Mouse (Mus musculus) heart, embryonic 16.5 days (tissue): ENCODE data around the gene Git1. TPM values are rescaled to one million over a fixed set of nuclear protein-coding genes. Genes with fewer than 3 reads are reported as not detected.
A peak's percentile ranks its signal among the peaks of the same experiment; 100 is the strongest.

Source experiments
- ATAC-seq: fragments of 200-750 bp; cut with Nextera tagmentation; replicated peaks from 2 replicates; pipeline ENCODE4 v1.8.0; 2017; ENCODE audit warnings: moderate number of reproducible peaks; ENCODE audit not compliant: insufficient read depth, low FRiP score; ENCODE audit errors: extremely low read depth
- H3K27ac ChIP-seq: fragments of 300-500 bp; sonication (generic); 2 replicates; pipeline ENCODE4 v1.5.1; 2014; ENCODE audit warnings: mild to moderate bottlenecking, low read length, control low read depth, moderate library complexity
- H3K27me3 ChIP-seq: fragments of 300-500 bp; sonication (generic); 2 replicates; pipeline ENCODE4 v1.6.1; 2014; ENCODE audit warnings: low read length, mixed read lengths; ENCODE audit not compliant: control insufficient read depth, insufficient read depth
- H3K36me3 ChIP-seq: fragments of 300-500 bp; sonication (generic); 2 replicates; pipeline ENCODE4 v1.6.1; 2014; ENCODE audit not compliant: control insufficient read depth, insufficient read depth
- H3K4me1 ChIP-seq: fragments of 300-500 bp; sonication (generic); 2 replicates; pipeline ENCODE4 v1.6.1; 2014; ENCODE audit warnings: low read length, mixed read lengths; ENCODE audit not compliant: control insufficient read depth, insufficient read depth
- H3K4me2 ChIP-seq: fragments of 300-500 bp; sonication (generic); 2 replicates; pipeline ENCODE4 v1.6.1; 2014; ENCODE audit warnings: low read depth, mild to moderate bottlenecking, control low read depth, low read length
- H3K4me3 ChIP-seq: fragments of 300-500 bp; sonication (generic); 2 replicates; pipeline ENCODE4 v1.5.1; 2014; ENCODE audit warnings: mild to moderate bottlenecking, control low read depth, low read length
- H3K9ac ChIP-seq: fragments of 300-500 bp; sonication (generic); 2 replicates; pipeline ENCODE4 v1.6.1; 2014; ENCODE audit warnings: low read length, control low read depth
- H3K9me3 ChIP-seq: fragments of 300-500 bp; sonication (generic); replicated peaks from 2 replicates; pipeline ENCODE4 v1.6.1; 2016; ENCODE audit warnings: low read length; ENCODE audit not compliant: control insufficient read depth
- WGBS: fragments of 180-500 bp; shearing (Covaris S2); extraction: QIAGEN DNeasy Blood & Tissue Kit; methylation state at CpG from one replicate; pipeline ENCODE4 v1.1.7; 2014; 5-methylcytosine and 5-hydroxymethylcytosine counted together
- polyA plus RNA-seq: library from polyadenylated mRNA; unstranded; fragments of >200 nt; fragmentation: Nextera tagmentation; extraction: Ambion mirVana; gene quantifications from 2 replicates; pipeline ENCODE4 v1.2.1, GENCODE M21; 2015

Git1 gene
- polyA plus RNA-seq, 1 experiment from 2014 or later: 7.7 TPM

GRCm38 (mm10) chr11:77503511-77503910, 10.1 kb downstream of the Git1 start:
- H3K9me3 ChIP-seq: no peaks in the 10 kb centered on the region
- no peak overlapping the region for H3K27ac ChIP-seq
- H3K4me2 ChIP-seq: no peak overlapping the region
- ATAC-seq: no peak; the same call in 1 of the 2 replicates
- no peak overlapping the region; the same call in 1 of the 2 replicates for H3K9ac ChIP-seq
- H3K27me3 ChIP-seq: no peaks in the 10 kb centered on the region
- peaks cover 15% of the 10 kb centered on the region for H3K4me1 ChIP-seq
- peaks cover 50% of the 10 kb centered on the region for H3K36me3 ChIP-seq
- 67% methylated on average over 3 of the region's 3 CpGs for WGBS
- H3K4me3 ChIP-seq: no peak overlapping the region

GRCm38 (mm10) chr11:77504377-77504776, 11.0 kb downstream of the Git1 start:
- no peaks in the 10 kb centered on the region for H3K9me3 ChIP-seq
- H3K9ac ChIP-seq: no peak overlapping the region
- no peak overlapping the region for H3K4me2 ChIP-seq
- H3K27ac ChIP-seq: no peak overlapping the region
- WGBS: 94% methylated on average over 19 of the region's 19 CpGs
- no peak for ATAC-seq
- H3K27me3 ChIP-seq: no peaks in the 10 kb centered on the region
- H3K36me3 ChIP-seq: peaks cover 48% of the 10 kb centered on the region
- no peak overlapping the region for H3K4me3 ChIP-seq
- H3K4me1 ChIP-seq: peaks cover 13% of the 10 kb centered on the region

- no peak for ATAC-seq
- H3K9me3 ChIP-seq: no peaks in the 10 kb centered on the region
- no peaks in the 10 kb centered on the region for H3K27me3 ChIP-seq
- peaks cover 13% of the 10 kb centered on the region for H3K4me1 ChIP-seq
- no peak overlapping the region for H3K9ac ChIP-seq
- 85% methylated on average over 22 of the region's 22 CpGs for WGBS
- no peak overlapping the region for H3K27ac ChIP-seq
- H3K4me2 ChIP-seq: no peak overlapping the region
- H3K4me3 ChIP-seq: no peak overlapping the region
- H3K36me3 ChIP-seq: peaks cover 38% of the 10 kb centered on the region
Measured at GRCm38 (mm10) chr11:77505291-77505980, 12.1 kb downstream of the Git1 start.

- peaks cover 37% of the 10 kb centered on the region for H3K36me3 ChIP-seq
- ATAC-seq: no peak
- no peaks in the 10 kb centered on the region for H3K9me3 ChIP-seq
Measured at GRCm38 (mm10) chr11:77506273-77506672, 12.9 kb downstream of the Git1 start.

GRCm38 (mm10) chr11:77506941-77507340, 13.6 kb downstream of the Git1 start:
- Histone ChIP-seq H3K4me1 (peaks cover 15% of the 10 kb centered on the region), H3K9ac (no peak overlapping the region), H3K4me2 (no peak overlapping the region), H3K27ac (no peak overlapping the region), H3K4me3 (no peak overlapping the region), H3K36me3 (peaks cover 37% of the 10 kb centered on the region), H3K9me3 (no peaks in the 10 kb centered on the region), H3K27me3 (no peaks in the 10 kb centered on the region)
- 86% methylated on average over 6 of the region's 6 CpGs for WGBS
- ATAC-seq: no peak

More at GRCm38 (mm10) chr11:77506273-77506672, 12.9 kb downstream of the Git1 start:
- 82% methylated on average over 14 of the region's 14 CpGs for WGBS
- Histone ChIP-seq H3K4me1 (peaks cover 13% of the 10 kb centered on the region), H3K27ac (no peak overlapping the region), H3K4me3 (no peak overlapping the region), H3K27me3 (no peaks in the 10 kb centered on the region), H3K4me2 (no peak overlapping the region), H3K9ac (no peak overlapping the region)

GRCm38 (mm10) chr11:77507426-77507825, 14.1 kb downstream of the Git1 start:
- peaks cover 18% of the 10 kb centered on the region for H3K4me1 ChIP-seq

GRCm38 (mm10) chr11:77508068-77509021, 15.0 kb downstream of the Git1 start:
- H3K9me3 ChIP-seq: no peaks in the 10 kb centered on the region
- H3K4me1 ChIP-seq: peaks cover 17% of the 10 kb centered on the region
- H3K27me3 ChIP-seq: no peaks in the 10 kb centered on the region
- 20% methylated on average over 49 of the region's 49 CpGs for whole genome bisulfite sequencing
- H3K36me3 ChIP-seq: peaks cover 29% of the 10 kb centered on the region
- ATAC-seq: peak; percentile 61
- H3K9ac ChIP-seq: peak overlapping the region; percentile 79
- peak overlapping the region; percentile 73 for H3K27ac ChIP-seq
- peak overlapping the region; percentile 60 for H3K4me3 ChIP-seq
- peak overlapping the region; percentile 92 for H3K4me2 ChIP-seq

More at GRCm38 (mm10) chr11:77507426-77507825, 14.1 kb downstream of the Git1 start:
- Histone ChIP-seq H3K27me3 (no peaks in the 10 kb centered on the region), H3K4me2 (no peak overlapping the region), H3K4me3 (no peak overlapping the region), H3K36me3 (peaks cover 37% of the 10 kb centered on the region), H3K9ac (no peak overlapping the region), H3K27ac (0 out of 2 replicates have a peak overlapping the region, but pooled peaks have one; percentile 24), H3K9me3 (no peaks in the 10 kb centered on the region)
- no peak; the same call in 1 of the 2 replicates for ATAC-seq
- 76% methylated on average over 4 of the region's 4 CpGs for WGBS

GRCm38 (mm10) chr11:77511336-77511735, 18.0 kb downstream of the Git1 start:
- H3K9me3 ChIP-seq: no peaks in the 10 kb centered on the region
- peaks cover 36% of the 10 kb centered on the region for H3K4me1 ChIP-seq

More at GRCm38 (mm10) chr11:77511336-77511735, 18.0 kb downstream of the Git1 start:
- H3K27ac ChIP-seq: no peak overlapping the region
- no peak overlapping the region for H3K4me3 ChIP-seq
- no peaks in the 10 kb centered on the region for H3K27me3 ChIP-seq
- H3K36me3 ChIP-seq: peaks cover 3% of the 10 kb centered on the region
- ATAC-seq: no peak
- 74% methylated on average over 5 of the region's 5 CpGs for WGBS
- H3K4me2 ChIP-seq: no peak overlapping the region
- H3K9ac ChIP-seq: no peak overlapping the region
